Mouse (Mus musculus): ENCODE results near the gene Lrrc41. TPM values are rescaled to one million over a fixed set of nuclear protein-coding genes. Genes with fewer than 3 reads are reported as not detected.

Lrrc41 gene
- polyA plus RNA-seq (2012; rRNA removed): 122 and 128 TPM in 2 replicates

- TF ChIP-seq POLR2A (IDR thresholded peaks at IDR 0.05; ENCODE audit: control insufficient read depth, low read depth, low read length) (peak; percentile 86), CTCF (IDR thresholded peaks at IDR 0.05; ENCODE audit: control insufficient read depth, insufficient read depth, insufficient replicate concordance, low read depth, low read length) (no peak)
- H3K36me3 ChIP-seq (ENCODE audit: control insufficient read depth, insufficient read depth, low read length): no peaks in the 10 kb centered on the region; the same call in 1 of the 2 replicates
- H3K27ac ChIP-seq (ENCODE audit: control insufficient read depth, insufficient read depth, low read depth, low read length): peak within 1 kb of the TSS; percentile 97
- H3K4me1 ChIP-seq (ENCODE audit: control insufficient read depth, insufficient read depth, low read length): peaks cover 7% of the 10 kb centered on the region
- peak within 1 kb of the TSS; percentile 96 for H3K4me3 ChIP-seq (ENCODE audit: control insufficient read depth, low read depth, low read length)
- H3K27me3 ChIP-seq (ENCODE audit: control insufficient read depth, insufficient read depth, low read length): no peaks in the 10 kb centered on the region
Observed at GRCm38 (mm10) chr4:116074861-116075620, at the start of gene Lrrc41, which contains the start of gene Uqcrh. TSS of gene Lrrc41 (plus strand) at chr4:116075269. TSS of gene Uqcrh (minus strand) at chr4:116075071.

DNA sequence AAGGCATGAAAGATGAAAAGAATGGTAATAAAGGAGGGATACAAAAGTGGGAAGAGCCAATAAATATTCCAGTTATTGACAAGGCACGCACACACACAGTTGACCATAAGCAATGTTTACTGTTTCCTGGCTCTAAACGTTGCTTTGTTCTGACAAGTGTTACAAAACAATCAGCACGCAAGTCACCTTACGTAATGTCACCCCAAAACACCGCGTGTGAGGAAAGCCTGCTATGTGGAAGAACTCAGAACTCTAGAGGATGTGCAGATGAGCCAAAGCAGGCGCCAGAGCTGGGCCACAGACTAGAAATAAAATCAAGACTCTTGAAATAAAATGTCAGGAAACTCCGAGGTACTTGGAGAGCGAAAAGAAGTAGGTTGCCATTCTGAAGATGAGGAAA is 42.2 kb upstream of the Lrrc41 start:
- Histone ChIP-seq H3K4me1 (ENCODE audit: control insufficient read depth, insufficient read depth, low read length) (no peaks in the 10 kb centered on the region; the same call in 1 of the 2 replicates), H3K4me3 (ENCODE audit: control insufficient read depth, low read depth, low read length) (no peak overlapping the region), H3K27ac (ENCODE audit: control insufficient read depth, insufficient read depth, low read depth, low read length) (no peak overlapping the region), H3K27me3 (ENCODE audit: control insufficient read depth, insufficient read depth, low read length) (no peaks in the 10 kb centered on the region), H3K36me3 (ENCODE audit: control insufficient read depth, insufficient read depth, low read length) (no peaks in the 10 kb centered on the region)
- TF ChIP-seq POLR2A (IDR thresholded peaks at IDR 0.05; ENCODE audit: control insufficient read depth, low read depth, low read length) (no peak), CTCF (IDR thresholded peaks at IDR 0.05; ENCODE audit: control insufficient read depth, insufficient read depth, insufficient replicate concordance, low read depth, low read length) (no peak)

DNA sequence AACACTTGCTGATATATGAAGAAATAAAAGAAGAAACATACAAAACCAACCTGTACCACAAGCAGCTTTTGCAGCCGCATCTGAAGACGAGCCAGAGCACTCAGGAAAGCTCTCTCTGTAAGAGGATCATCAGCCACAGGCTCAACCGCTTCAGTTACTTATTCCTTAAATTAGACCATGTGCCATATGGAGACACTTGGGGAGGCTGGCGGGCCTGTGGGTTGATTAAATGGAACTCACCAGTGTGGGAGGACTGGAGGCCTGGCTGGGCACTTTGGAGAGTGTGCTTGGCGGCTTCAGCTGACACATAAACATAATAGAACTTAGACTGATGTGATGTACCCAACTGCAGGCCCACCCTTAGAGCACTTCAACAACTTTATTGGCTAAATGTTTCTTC is 41.7 kb upstream of the Lrrc41 start:
- no peak overlapping the region for H3K27ac ChIP-seq (ENCODE audit: control insufficient read depth, insufficient read depth, low read depth, low read length)
- H3K4me3 ChIP-seq (ENCODE audit: control insufficient read depth, low read depth, low read length): no peak overlapping the region
- H3K4me1 ChIP-seq (ENCODE audit: control insufficient read depth, insufficient read depth, low read length): no peaks in the 10 kb centered on the region; the same call in 1 of the 2 replicates
- H3K27me3 ChIP-seq (ENCODE audit: control insufficient read depth, insufficient read depth, low read length): no peaks in the 10 kb centered on the region
- H3K36me3 ChIP-seq (ENCODE audit: control insufficient read depth, insufficient read depth, low read length): no peaks in the 10 kb centered on the region
- TF ChIP-seq POLR2A (IDR thresholded peaks at IDR 0.05; ENCODE audit: control insufficient read depth, low read depth, low read length) (no peak), CTCF (IDR thresholded peaks at IDR 0.05; ENCODE audit: control insufficient read depth, insufficient read depth, insufficient replicate concordance, low read depth, low read length) (no peak)

- no peak overlapping the region for H3K27ac ChIP-seq (ENCODE audit: control insufficient read depth, insufficient read depth, low read depth, low read length)
- H3K4me3 ChIP-seq (ENCODE audit: control insufficient read depth, low read depth, low read length): no peak overlapping the region
- TF ChIP-seq POLR2A (IDR thresholded peaks at IDR 0.05; ENCODE audit: control insufficient read depth, low read depth, low read length) (no peak), CTCF (IDR thresholded peaks at IDR 0.05; ENCODE audit: control insufficient read depth, insufficient read depth, insufficient replicate concordance, low read depth, low read length) (no peak)
- H3K4me1 ChIP-seq (ENCODE audit: control insufficient read depth, insufficient read depth, low read length): no peaks in the 10 kb centered on the region
- H3K27me3 ChIP-seq (ENCODE audit: control insufficient read depth, insufficient read depth, low read length): no peaks in the 10 kb centered on the region
- no peaks in the 10 kb centered on the region for H3K36me3 ChIP-seq (ENCODE audit: control insufficient read depth, insufficient read depth, low read length)
Observed at GRCm38 (mm10) chr4:116040466-116040865, 34.6 kb upstream of the Lrrc41 start.

DNA sequence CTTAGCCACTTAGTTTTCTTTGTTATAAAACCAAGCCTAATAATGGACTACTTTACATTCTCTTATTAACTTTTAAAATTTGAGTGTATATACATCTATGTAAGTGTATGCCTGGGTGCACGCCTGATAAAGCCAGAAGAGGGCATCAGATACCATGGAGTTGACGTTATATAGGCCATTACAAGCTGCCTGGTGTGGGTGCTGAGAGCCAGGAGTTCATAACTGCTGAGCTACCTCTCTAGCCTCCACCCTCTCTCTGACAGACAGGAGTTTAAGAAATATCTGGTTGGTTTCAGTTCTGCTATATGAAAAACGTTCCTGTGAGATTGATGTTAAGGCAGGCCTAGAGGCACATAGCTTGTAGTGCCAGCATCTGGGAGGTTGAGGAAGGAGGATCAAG is 32.9 kb upstream of the Lrrc41 start:
- no peak overlapping the region for H3K4me3 ChIP-seq (ENCODE audit: control insufficient read depth, low read depth, low read length)
- no peaks in the 10 kb centered on the region for H3K27me3 ChIP-seq (ENCODE audit: control insufficient read depth, insufficient read depth, low read length)
- H3K4me1 ChIP-seq (ENCODE audit: control insufficient read depth, insufficient read depth, low read length): no peaks in the 10 kb centered on the region
- no peaks in the 10 kb centered on the region for H3K36me3 ChIP-seq (ENCODE audit: control insufficient read depth, insufficient read depth, low read length)
- no peak overlapping the region for H3K27ac ChIP-seq (ENCODE audit: control insufficient read depth, insufficient read depth, low read depth, low read length)
- no peak for TF ChIP-seq CTCF (IDR thresholded peaks at IDR 0.05; ENCODE audit: control insufficient read depth, insufficient read depth, insufficient replicate concordance, low read depth, low read length)
- no peak for TF ChIP-seq POLR2A (IDR thresholded peaks at IDR 0.05; ENCODE audit: control insufficient read depth, low read depth, low read length)

GRCm38 (mm10) chr4:116046604-116047003 is 28.5 kb upstream of the Lrrc41 start:
- Histone ChIP-seq H3K27ac (ENCODE audit: control insufficient read depth, insufficient read depth, low read depth, low read length) (no peak overlapping the region), H3K36me3 (ENCODE audit: control insufficient read depth, insufficient read depth, low read length) (no peaks in the 10 kb centered on the region), H3K4me3 (ENCODE audit: control insufficient read depth, low read depth, low read length) (no peak overlapping the region), H3K4me1 (ENCODE audit: control insufficient read depth, insufficient read depth, low read length) (no peaks in the 10 kb centered on the region), H3K27me3 (ENCODE audit: control insufficient read depth, insufficient read depth, low read length) (no peaks in the 10 kb centered on the region)
- TF ChIP-seq CTCF (IDR thresholded peaks at IDR 0.05; ENCODE audit: control insufficient read depth, insufficient read depth, insufficient replicate concordance, low read depth, low read length) (no peak), POLR2A (IDR thresholded peaks at IDR 0.05; ENCODE audit: control insufficient read depth, low read depth, low read length) (no peak)

DNA sequence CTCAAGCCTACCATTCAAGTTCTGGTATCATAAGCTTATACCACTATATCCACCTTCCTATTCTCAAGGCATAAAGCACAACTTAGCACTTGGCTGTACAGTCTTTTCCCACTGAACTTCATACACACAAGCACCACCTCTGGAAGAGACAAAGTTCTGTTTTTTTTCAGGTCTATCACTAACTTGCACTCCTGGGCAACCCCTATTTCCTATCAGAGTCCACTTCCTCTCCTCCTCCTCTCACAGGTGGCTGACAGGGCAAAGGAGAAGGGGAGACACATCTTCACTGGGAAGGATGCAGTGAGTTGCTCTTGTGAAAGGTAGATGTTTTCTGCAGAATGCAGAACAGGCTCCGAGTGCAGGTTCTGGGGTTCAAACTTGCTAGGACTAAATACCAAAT is 27.4 kb upstream of the Lrrc41 start:
- Histone ChIP-seq H3K27me3 (ENCODE audit: control insufficient read depth, insufficient read depth, low read length) (no peaks in the 10 kb centered on the region), H3K4me1 (ENCODE audit: control insufficient read depth, insufficient read depth, low read length) (no peaks in the 10 kb centered on the region), H3K27ac (ENCODE audit: control insufficient read depth, insufficient read depth, low read depth, low read length) (no peak overlapping the region), H3K4me3 (ENCODE audit: control insufficient read depth, low read depth, low read length) (no peak overlapping the region), H3K36me3 (ENCODE audit: control insufficient read depth, insufficient read depth, low read length) (no peaks in the 10 kb centered on the region)
- TF ChIP-seq POLR2A (IDR thresholded peaks at IDR 0.05; ENCODE audit: control insufficient read depth, low read depth, low read length): no peak
- TF ChIP-seq CTCF (IDR thresholded peaks at IDR 0.05; ENCODE audit: control insufficient read depth, insufficient read depth, insufficient replicate concordance, low read depth, low read length): no peak

Data from testis, adult 2 months (tissue).